Mouse (Mus musculus): ENCODE measurements around the gene Galc.
A peak's percentile ranks its signal among the peaks of the same experiment; 100 is the strongest.

Gene Galc

DNA sequence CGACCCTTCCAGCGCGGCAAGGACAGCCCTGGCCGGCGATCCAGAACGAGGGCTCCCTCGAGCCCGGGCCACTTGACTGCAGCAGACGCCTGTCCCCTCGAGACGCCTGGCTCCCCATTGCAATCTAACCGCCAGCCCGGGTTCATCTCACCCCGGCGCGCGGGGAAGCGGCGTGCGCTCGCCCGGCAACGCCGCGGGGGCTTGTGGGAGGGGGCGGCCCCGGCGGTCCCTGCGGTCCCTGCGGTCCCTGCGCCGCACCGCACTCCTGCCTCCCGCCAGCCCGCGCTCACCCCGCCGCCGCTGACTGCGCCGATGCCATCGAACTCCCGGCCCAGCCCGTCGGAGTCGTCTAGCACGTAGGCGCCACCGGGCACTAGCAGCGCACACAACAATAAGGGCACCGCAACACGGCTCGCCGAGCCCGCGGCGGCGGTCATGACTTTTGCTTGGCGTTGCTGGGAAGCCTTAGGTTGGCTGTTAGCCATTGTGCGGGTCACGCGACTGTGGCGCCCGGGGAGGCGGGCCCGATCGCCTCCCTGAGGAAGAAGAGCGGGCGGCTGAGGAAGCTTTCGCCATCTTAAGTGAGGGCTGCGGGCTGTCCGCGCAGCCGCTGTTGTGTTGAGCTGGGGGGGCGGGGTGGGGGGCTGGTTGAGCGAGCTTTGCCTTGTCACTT lies at the start of gene Galc:
Gene Galc (minus strand): TSS at position 615 of the 673 bp plus-strand sequence.
- peak; percentile 89 to 91 for DNase-seq

DNA sequence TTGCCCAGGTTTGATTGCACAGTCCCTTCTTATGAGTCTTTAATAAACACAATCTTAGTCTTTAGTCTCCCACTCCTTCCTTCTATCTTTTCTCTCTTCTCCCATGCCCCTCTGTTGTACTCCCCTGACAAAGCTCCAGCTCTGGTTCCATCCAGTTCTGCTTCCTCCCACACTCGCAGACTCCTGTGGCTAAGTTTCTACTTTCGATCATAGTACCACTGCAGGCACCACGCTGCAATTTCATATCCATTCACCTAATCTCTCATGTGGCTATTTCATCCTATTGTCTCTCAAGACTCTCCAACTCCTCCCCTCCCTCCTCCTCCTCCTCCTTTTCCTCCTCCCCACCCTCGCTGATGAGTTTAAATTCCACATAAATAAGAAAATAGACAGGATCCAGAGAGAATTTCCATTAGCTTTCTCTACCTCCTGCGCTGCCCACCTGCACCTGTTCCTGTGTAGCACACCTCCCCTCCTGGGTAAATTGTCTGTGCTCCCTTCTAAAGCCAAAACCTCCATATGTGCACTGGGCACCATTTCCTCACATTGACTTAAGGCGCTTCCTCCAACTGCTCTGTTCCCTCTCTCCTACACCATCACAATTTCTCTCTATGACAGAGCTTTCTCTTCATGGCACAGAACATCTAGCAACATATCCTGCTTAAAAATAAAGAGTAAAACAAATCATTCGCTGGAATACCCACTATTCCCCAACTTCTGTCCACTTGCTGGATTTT lies 48.1 kb upstream of the Galc start:
- DNase-seq: no peak

DNA sequence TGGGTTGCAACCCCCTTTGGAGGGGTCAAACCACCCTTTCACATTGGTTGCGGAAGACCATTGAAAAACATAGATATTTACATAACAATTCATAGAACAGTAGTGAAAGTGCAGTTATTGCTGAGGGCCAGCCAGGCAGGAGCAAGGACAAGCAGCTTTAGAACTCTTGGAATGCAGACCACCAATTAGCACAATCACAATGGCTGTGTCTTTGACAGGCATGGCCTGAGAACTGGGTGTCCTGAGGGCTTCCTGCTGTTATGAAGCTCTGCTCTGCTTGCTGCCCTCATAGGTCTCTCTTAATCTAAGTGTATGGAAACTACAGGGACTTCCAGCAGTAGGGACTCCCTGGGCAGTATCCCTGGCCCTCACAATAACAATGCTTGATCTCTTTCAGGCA lies 43.8 kb upstream of the Galc start:
- no peak for DNase-seq

DNA sequence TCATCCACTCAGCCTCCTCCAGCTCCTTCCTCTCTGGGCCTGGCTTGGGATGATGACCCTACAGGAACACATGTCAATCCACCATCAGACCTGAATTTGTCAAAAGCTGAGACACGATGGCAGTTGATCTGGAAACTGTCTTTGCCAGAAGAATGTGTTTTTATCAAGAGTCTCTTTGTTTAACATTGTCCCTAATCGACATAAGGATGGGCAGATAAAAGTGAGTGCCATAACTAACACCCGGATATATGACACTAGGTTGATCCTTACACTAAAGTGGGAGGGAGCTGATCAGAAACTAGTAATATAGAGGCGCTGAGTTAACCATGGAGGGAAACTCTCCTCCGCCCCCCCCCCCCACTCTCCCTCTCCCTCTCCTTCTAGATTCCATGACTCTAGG lies 42.7 kb upstream of the Galc start:
- DNase-seq: no peak

DNA sequence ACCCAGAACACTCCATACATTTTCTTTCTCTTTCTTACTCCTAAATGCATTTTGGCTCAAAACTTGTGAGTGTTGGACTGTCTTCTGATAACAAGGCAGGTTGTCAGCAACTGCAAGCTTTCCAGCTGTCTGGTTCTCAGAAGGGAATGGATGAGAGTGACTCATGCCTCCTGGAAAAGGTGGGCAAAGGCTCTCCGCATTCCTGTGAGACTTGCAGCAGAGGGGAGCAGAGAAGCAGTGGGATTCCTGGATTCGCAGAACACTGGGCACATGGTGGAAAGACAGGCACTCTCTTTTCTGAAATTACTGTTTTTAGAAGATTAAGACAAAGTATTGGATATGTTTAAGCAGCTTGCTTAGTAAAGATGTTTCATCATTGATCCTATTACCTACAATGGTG lies 35.0 kb upstream of the Galc start:
- no peak for DNase-seq

DNA sequence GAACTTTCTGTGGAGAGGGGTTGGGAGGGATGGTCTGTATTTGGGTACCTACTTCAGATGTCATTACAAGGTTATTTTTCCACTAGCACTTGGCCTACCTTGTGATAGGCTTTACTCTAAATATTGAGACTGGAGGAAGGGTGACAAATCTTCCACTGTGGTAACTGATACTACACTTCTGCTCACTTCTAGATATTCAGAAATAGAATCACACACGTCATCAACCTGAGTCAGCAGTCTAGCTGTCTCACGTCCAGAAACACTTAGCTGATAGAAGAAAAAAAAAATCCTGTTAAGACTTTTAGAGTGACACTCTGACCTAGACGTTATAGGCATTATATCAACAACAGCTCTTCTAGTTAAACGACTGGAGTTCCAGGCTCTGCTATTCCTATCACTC lies 33.0 kb upstream of the Galc start:
- DNase-seq: no peak

DNA sequence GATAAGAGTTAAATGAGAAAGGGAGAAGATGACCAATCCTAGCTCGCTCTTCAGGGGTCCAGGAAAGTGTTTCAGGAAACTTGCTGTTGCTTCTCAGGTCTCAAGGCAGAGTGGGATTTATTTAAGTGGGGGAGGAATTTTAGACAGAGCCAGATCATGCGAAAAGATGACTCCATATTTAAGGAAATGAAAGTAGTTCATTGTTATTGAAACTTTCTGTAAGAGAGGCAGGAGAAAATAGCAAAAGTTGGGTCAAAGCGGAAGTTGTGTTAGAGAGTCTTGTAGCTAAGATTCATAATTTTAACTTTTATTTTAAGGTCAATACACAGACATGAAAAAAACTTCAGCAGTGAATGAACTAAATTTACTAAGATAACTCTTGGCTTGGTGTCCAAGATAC lies 31.2 kb upstream of the Galc start:
- DNase-seq: no peak

DNA sequence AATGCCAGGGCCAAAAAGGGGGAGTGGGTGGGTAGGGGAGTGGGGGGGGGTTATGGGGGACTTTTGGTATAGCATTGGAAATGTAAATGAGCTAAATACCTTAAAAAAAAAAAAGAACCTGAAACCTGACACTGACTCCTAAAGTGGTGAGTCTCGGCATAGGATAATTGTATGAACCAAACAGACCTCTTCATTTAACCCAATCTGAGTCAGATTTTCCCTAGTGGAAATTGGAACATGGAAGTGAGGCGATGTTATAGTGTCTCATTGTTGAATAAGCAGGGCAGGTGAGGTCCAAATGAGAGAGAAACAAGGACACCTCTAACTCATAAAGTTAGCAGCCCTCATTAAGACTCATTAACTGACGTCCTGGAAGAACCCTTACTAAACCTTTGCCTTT lies 25.2 kb upstream of the Galc start:
- DNase-seq: no peak

DNA sequence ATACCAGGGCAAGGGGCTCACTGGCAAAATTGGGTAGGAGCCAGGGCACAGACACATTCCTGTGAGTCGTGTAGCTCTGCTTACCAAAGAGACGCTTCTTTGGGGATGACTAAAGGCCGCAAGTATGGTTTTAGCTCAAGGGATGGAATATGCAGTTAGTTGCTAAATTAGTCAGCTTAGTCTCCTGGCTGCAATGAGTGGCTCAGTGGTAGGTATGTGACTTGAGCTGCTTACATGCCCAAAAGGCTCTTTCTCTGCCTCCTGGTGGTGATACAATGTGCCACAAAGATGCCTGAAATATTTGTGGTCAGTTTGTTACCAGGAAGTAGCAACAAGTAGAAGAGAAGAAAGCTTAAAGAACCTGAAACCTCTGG lies 24.2 kb upstream of the Galc start:
- DNase-seq: no peak

DNA sequence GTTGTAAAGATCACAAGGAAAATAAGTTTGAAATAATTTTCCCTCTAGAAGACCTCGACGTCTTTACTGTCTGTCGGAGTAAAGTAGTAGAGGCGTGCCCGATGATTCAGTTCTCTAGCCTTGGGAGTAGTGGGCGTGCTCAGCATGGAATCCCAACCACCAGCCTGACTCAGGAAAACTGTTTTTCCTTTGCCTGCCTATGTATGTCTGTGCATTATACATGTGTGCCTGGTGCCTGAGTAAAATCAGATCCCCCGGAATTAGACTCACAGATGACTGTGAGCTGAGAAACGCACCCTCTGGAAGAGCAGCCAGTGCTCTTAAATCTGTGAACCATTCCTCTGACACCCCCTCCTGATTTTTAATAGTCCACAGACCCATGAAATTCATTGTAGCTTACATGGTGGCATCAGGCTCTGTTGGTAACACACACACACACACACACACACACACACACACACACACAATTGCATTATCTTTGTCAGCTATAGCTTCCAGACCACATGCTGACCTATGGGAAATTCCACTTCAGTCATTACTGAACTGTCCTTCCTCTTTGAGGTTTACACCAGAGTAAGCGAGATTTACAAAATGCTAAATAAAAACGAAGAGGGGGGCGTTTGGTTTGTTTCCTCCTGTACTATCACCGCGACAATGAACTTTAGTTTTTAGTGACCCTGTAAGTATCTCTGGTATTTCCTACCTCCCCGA lies 23.7 kb upstream of the Galc start:
- no peak for DNase-seq

DNA sequence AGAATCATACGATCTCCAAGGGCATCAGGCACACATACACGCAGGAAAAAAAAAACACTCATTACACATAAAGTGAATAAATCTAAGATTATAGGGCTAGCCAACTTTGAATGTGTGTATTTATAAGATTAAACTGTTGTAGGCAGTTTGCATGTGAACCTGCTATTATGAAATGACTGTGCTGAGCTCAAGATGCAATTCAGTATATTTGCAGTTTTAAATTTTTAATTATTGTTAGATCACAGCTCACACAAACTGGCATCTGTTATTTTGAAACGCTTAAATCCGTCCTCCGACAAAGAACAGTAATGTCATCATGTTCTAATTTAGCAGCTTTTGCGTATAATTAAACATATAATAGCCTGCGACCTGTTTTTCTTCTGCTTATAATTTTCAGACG lies 21.7 kb upstream of the Galc start:
- no peak for DNase-seq

DNA sequence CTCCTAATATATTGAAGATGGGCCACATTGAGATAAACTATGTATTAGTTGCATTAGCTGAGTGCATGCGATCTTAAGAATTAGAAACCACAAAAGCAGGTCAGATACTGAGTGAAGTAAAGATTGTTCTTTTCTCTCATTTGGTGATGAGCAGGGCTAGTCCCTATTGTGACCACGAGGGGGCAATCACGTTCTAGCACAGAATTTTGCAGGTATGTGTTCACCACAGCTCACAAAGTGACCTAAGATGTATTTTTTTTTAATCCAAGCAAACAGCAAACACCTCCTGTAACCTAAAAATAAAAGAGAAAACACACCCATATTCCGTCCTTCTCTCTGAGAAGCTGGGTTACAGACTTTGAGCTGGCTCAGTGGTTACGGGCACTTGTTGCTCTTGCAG lies 21.3 kb upstream of the Galc start:
- peak in 1 of 2 experiments; percentile 62 for DNase-seq

DNA sequence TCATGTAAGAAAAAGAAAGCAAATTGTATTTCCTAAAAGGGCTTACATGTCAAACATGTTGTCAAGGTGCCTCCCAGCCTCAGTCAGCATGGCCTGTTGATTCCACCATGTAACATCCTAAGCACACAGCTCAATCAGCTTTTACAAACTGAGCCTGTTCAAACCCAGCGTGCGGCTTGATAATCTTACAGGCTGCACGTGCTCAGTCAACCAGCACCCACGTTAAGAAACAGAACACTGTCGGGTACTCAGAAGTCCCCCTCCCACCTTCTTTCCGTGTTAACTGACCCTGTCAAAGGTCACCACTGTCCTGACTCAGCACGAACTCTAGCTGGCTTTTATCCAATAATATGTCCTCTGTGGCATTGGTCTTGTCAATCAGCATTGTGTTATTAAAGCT lies 13.2 kb upstream of the Galc start:
- DNase-seq: no peak

DNA sequence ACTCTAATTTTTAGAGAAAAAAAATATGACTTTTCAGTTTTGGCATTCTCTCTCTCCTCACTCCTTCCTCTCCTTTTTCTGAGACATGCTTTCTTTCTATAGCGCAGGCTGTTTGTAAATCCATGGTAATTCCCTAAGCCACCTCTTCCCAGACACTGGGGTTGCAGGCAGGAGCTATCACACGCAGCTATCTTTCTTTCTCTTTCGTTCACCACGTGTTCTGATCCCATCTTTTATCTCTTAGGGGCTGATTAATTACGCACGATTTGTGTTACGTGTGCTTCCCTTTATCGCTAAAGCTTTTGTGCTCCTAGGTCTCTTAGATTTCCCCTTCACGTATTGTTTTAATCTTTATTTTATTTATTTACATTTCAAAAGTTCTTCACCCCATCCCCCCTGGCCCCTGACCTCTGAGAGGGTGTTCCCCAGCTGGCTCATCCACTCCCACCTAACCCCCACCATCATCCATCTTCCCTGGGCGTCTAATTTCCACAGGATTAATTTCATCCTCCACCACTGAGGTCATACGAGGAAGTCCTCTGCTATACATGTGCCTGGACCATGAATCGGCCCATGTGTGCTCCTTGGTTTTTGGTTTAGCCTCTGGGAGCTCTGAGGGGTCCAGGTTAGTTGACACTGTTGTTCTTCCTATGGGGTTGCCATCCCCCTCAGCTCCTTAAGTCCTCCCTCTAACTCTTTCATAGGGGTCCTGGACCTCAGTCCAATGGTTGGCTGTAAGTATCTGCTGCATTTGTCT lies 11.7 kb upstream of the Galc start:
- DNase-seq: no peak

DNA sequence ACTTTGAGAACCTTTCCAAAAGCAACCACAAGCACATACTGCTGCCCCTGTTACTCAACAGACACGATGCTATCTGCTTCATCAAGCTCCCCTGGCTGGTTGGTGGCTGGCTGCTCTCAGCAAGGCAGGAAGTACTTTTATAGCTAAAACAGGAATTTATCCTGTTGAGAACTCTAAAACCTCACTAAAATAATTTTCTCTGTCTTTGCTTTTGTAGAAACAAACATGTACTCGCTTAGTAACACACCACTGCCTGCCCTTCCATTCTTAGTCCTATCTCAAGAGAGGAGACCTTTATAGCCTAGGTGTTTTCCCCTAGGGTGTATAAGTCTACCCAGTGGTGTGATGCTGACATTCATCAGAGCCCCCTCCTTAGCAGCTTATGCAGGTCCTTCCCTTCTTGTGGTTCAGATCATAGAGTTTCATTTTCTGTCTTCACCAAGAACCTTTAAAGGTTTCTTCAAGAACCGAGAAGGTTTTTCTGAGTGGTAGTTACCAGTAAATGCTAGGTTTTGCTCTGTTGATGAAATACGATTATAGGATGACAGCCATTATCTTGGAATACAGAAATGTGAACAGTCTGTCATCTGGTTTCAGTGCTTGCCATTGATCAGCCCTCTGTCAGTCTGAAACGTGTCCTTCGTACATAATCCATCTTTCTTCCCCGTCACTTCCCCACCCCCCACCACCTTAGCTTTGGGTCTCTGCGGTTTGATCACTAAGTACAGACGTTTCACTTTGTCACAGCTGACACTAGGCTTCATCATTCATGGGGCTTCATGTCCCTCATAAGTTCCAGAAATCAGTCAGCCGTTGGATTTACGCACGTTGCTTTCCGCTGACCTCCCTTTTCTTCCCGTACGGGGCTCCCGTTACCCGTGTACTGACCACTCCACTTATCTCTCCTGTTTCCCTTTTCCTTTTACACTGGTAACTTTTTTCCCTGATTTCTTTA lies 10.8 kb upstream of the Galc start:
- no peak for DNase-seq

DNA sequence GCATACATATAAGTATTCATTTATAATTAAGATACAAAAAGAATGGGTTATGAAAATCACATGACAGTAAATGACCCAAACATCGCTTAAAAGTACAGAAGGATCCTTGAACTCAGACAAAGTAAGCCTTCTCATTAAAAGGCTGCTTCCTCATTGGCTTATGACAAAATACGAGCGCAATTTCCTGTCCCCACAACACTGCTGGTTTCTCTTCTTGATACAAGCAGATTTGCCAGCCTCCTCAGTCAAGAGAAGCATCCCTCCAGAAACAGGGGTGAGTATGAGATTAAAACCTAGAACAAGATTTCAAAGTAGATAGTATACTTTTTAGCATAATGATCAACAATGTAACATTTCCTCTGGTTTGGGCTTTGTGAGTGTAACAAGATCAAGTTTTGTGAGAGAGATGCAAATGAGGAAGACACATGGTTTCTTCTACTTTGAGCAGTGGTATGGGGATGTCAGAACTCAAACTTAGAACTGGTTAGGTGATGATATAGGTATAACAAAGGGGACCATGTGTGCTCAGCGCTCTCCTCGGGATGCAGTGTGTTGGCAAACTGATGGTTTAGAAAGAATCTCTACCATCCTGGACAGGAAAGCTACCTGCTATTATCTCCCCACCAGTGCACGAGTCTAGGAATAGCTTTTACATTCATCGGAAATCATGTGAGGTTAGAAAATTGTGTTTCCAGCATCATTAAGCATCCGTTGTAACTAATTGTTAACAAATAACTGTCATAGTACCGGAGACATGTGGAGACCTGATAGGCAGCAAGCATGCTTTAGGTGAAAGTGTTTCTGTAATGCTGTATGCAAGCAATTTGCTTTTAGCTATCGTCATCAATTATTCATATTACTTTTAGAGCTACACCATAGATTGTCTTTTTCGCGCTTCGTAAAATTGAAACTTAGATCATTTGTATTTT lies 9.4 kb upstream of the Galc start, which contains the start of gene Gpr65:
Gene Gpr65 (plus strand): TSS at position 195 of the 929 bp plus-strand sequence.
- DNase-seq: no peak

DNA sequence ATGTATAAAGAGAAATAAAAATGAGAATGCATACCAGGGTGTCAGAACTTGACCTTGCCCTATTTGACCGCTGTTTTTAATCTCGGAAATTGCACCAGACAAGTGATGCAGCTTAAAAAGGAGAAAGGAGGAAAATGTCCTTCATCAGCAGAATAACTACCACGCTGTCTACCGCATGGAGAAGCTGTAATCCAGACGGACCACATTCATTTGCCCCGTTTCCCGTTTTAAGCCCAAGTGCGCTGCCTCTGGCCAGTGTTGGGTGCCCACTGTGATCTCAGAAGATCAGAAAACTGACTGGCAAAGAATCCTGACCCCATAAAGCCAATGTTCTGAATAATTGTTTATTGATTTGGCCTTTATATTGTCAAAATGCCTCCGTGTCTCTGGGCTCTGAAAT lies 6.4 kb upstream of the Galc start:
- no peak for DNase-seq

DNA sequence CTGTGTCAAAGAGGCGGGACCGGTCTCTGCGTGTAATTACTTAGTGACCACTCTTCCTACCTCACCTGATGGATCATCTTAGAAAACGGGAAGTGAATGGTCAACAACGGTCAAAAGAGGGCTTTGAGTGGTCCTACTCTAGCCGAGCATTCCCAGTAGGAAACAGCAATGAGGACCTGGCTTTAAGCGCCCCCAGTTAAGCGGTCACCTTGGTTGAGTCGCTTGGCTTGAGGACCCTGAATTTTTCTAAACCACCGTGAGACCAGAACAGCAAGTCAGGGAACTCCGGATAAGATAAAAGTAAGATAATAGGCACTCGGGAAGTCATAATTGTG lies 226 bp upstream of the Galc start:
- no peak for DNase-seq

DNA sequence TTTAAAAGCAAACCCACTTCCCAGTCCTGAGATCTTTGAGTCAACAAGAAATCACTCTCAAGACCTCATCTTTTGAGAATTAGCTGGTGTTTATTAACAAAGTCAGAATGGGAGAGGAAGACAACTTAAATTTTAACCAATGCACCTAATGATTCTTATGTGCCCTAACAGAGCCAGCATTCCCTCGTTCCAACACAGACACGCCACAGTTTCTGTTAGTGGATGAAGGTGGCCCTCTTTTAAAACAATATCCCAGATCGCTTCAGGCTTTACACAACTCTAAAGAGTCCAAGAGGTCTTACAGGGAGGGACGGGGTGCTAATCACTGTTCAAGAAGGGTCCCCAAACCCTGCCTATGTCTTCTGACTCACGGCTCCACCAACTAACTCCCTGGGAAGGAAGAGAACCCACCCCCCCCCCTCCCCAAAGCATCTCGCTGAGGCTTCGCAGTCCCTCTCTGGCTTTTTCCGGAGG lies 851 bp downstream of the Galc start:
- DNase-seq: no peak

DNA sequence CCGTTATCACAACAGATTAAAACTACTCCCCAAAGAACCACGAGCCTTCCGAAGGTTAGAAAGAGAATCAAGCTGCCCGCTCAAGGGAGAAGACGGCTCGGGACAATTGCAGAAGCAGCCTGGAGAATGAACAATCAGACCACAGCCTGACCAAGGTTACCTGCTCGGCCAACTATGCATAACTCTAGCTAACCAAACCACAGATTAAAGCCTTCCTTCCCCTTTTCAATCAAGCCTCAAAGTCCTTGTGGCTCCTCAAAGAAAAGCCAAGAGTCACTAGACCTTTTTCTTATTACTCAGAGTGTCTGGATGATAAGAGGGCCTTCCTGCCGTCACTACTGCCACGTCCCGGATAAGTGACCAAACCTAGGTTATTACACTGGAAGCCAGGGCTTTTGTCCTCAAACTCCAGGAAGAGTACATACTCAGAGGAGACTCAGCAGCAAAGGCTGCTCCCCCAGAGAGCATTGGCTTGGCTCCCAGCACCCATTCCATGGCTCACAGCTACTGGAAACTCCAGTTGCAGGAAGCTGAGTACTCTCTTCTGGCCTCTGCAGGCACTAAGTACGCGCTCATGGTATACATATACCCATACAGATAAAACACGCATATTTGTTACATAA lies 3.8 kb downstream of the Galc start:
- DNase-seq: peak; percentile 40 to 75

DNA sequence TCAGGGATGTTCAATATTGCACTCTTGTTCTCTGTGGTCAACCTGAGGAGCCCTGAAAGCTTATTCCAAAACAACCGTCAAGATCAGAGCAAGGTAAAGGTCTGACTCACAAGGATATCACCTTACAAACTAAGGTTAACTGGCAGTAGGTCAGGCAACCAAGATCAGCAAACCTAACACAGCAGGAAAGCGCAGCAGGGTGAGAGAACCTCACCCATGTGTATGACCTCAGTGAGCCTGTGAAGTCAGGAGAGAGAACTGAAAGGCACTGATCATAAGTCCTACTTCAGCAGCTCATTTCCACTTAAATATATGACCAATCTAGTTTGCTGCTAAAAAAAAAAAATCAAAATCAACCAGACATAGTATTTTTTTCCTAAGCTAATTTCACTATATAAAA lies 6.8 kb downstream of the Galc start:
- DNase-seq: no peak
